Mouse (Mus musculus): Measurements from ENCODE around the gene Slc22a12. TPM values are rescaled to one million over a fixed set of nuclear protein-coding genes. Genes with fewer than 3 reads are reported as not detected.

Slc22a12 gene
- total and polyA plus RNA-seq, 3 experiments = not detected

DNA sequence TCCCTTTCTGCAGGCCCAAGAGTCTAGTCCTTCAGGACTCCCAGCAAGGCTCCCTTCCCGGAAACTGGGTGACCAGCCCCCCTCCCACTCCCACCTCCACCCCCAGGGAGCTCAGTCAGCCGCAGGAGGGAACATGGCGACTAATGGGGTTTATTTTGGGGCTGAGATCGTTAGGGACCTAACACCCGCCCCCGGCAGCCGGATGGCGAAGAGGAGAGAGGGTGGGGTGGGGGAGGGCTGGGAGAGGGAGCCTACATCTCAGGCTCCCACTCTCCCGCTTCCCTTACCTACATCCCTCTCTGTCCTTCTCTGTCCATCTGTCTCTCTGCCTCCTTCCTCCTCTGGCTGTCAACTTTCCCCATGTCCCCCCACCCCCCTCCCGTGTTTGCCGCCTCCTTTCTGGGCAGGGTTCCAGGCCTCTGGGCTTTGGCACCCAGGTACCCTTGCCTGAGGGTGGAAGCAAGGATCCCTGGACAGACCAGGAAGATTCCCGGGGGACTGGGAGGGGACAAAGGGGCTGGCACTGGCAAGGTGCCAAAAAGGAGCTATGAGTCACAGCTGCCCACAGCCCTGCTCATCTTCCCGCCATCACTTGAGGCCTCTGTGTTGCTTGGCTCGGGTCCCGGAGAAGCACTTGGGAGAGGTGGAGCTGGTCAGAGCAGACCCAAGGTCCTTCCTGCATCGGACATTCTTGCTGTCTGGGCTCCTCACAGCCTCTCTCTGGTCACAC, 38.7 kb downstream of the Slc22a12 start:
- no peak overlapping the region for H3K4me3 ChIP-seq (ENCODE audit: control insufficient read depth in 1 of 2, insufficient read depth in 1 of 2, low read depth in 2 of 2, low read length in 2 of 2)
- no peak overlapping the region for H3K9ac ChIP-seq (ENCODE audit: control insufficient read depth, low read depth, low read length, poor library complexity, severe bottlenecking)
- H3K36me3 ChIP-seq (ENCODE audit: control insufficient read depth in 1 of 2, insufficient read depth in 2 of 2, low read length in 2 of 2) = no peaks in the 10 kb centered on the region
- no peak for TF ChIP-seq MYB (IDR thresholded peaks at IDR 0.05; ENCODE audit: low read depth, low read length)
- TF ChIP-seq ELF1 (IDR thresholded peaks at IDR 0.05; ENCODE audit: low read depth, low read length) = no peak
- no peak for TF ChIP-seq MAX (IDR thresholded peaks at IDR 0.05; ENCODE audit: low read length)
- TF ChIP-seq TAL1 (IDR thresholded peaks at IDR 0.05; ENCODE audit: low read length) = no peak
- TF ChIP-seq MXI1 (IDR thresholded peaks at IDR 0.05; ENCODE audit: low read depth, low read length) = no peak
- TF ChIP-seq BHLHE40 (IDR thresholded peaks at IDR 0.05; ENCODE audit: borderline replicate concordance, low read depth, low read length) = no peak
- no peak for TF ChIP-seq UBTF (IDR thresholded peaks at IDR 0.05; ENCODE audit: borderline replicate concordance, insufficient read depth, low read depth, low read length)
- TF ChIP-seq E2F4 (IDR thresholded peaks at IDR 0.05; ENCODE audit: borderline replicate concordance, low read depth, low read length) = peak; percentile 61; the same call in 1 of the 2 replicates
- no peak for TF ChIP-seq ZKSCAN1 (IDR thresholded peaks at IDR 0.05; ENCODE audit: low read depth, low read length)
- no peak overlapping the region for H3K27ac ChIP-seq (ENCODE audit: control insufficient read depth, low read depth, low read length)
- no peaks in the 10 kb centered on the region for H3K79me2 ChIP-seq (ENCODE audit: control insufficient read depth, insufficient read depth, low read length, poor library complexity)
- peak; percentile 38 for DNase-seq (ENCODE audit: low read depth, low spot score)
- no peaks in the 10 kb centered on the region for H3K9me3 ChIP-seq (replicated peaks; ENCODE audit: insufficient read depth, low read length)
- no peaks in the 10 kb centered on the region for H3K27me3 ChIP-seq (ENCODE audit: control insufficient read depth in 1 of 2, insufficient read depth in 2 of 2, low read length in 2 of 2)
- H3K4me1 ChIP-seq (ENCODE audit: control insufficient read depth in 1 of 2, insufficient read depth in 2 of 2, low read length in 2 of 2) = no peaks in the 10 kb centered on the region; a peak in 1 of 4 replicates

DNA sequence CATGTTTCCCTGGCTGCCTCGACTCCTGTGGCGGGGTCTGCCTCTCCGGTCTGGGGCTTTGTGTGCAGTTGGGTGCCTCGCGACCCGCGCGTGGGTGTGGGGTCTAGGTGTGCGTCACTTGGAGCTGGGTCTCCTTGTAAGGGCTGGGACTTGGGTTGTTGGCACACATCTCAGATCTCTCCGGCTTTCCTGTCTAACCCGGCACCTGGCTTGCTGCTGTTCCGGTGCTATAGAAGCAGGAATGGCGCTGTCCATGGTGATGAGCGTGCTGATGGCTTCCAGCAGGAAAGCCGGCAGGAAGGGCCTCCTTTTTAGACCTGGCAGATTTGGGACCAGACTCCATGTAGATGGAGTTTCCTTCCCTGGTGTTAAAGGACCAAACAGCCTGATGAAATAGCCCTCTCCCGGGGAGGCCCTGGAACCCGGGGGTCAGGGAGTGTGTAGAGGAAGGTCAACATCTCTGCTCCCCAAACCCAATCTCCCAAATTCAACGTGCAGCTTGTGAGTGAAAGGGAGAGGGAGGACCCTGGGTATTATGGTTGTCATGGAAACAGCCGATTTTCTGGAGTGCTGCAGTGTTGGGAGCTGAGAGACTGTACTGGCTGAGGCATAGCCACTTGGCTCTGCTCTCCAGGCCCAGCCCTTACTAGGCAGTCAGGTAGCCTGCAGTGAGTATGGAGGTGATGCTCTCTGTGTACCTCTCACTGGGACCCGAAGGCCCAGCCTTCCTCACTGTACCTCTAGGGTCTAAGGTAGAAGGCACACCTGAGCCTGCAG, 40.1 kb downstream of the Slc22a12 start:
- TF ChIP-seq E2F4 (IDR thresholded peaks at IDR 0.05; ENCODE audit: borderline replicate concordance, low read depth, low read length) = no peak
- no peak for TF ChIP-seq POLR2AphosphoS2 (IDR thresholded peaks at IDR 0.05; ENCODE audit: low read length)
- no peak for TF ChIP-seq HCFC1 (IDR thresholded peaks at IDR 0.05; ENCODE audit: low read depth, low read length)
- Histone ChIP-seq H3K9ac (ENCODE audit: control insufficient read depth, low read depth, low read length, poor library complexity, severe bottlenecking) (no peak overlapping the region), H3K9me3 (replicated peaks; ENCODE audit: insufficient read depth, low read length) (no peaks in the 10 kb centered on the region), H3K4me3 (ENCODE audit: control insufficient read depth in 1 of 2, insufficient read depth in 1 of 2, low read depth in 2 of 2, low read length in 2 of 2) (no peak overlapping the region), H3K4me1 (ENCODE audit: control insufficient read depth in 1 of 2, insufficient read depth in 2 of 2, low read length in 2 of 2) (no peaks in the 10 kb centered on the region; a peak in 1 of 4 replicates), H3K79me2 (ENCODE audit: control insufficient read depth, insufficient read depth, low read length, poor library complexity) (no peaks in the 10 kb centered on the region), H3K27me3 (ENCODE audit: control insufficient read depth in 1 of 2, insufficient read depth in 2 of 2, low read length in 2 of 2) (no peaks in the 10 kb centered on the region), H3K36me3 (ENCODE audit: control insufficient read depth in 1 of 2, insufficient read depth in 2 of 2, low read length in 2 of 2) (no peaks in the 10 kb centered on the region), H3K27ac (ENCODE audit: control insufficient read depth, low read depth, low read length) (no peak overlapping the region)
- DNase-seq (ENCODE audit: low read depth, low spot score) = peak; percentile 27

DNA sequence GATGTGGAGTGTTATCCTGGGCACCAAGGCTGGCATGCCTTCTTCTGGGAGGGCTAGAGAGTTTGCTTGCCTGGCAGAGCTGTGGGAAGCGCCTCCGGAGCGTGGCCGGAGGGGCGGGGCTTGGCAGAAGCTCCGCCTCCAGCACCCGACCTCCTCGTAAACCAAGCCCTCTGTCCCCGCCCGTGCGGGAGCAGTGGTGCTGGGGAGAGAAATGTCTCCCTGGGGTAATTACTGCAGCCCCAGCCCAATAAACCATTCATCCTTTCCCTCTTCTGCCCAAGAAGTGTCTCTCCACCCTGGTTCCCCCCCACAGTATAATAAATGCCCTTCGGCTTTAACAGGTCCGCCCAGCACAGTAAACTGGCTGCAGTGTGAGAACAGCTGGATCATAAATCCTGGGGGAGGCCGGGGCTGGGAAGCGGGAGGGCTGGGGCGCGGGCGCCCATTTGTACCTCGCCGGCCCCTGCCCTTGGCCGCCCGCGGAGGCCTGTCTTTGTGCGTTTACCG, 40.7 kb downstream of the Slc22a12 start:
- no peaks in the 10 kb centered on the region for H3K27me3 ChIP-seq (ENCODE audit: control insufficient read depth in 1 of 2, insufficient read depth in 2 of 2, low read length in 2 of 2)
- peak; percentile 38 for DNase-seq (ENCODE audit: low read depth, low spot score)
- no peak overlapping the region for H3K27ac ChIP-seq (ENCODE audit: control insufficient read depth, low read depth, low read length)
- H3K9me3 ChIP-seq (replicated peaks; ENCODE audit: insufficient read depth, low read length) = no peaks in the 10 kb centered on the region
- H3K36me3 ChIP-seq (ENCODE audit: control insufficient read depth in 1 of 2, insufficient read depth in 2 of 2, low read length in 2 of 2) = no peaks in the 10 kb centered on the region
- H3K4me1 ChIP-seq (ENCODE audit: control insufficient read depth in 1 of 2, insufficient read depth in 2 of 2, low read length in 2 of 2) = no peaks in the 10 kb centered on the region; a peak in 1 of 4 replicates
- no peak overlapping the region for H3K4me3 ChIP-seq (ENCODE audit: control insufficient read depth in 1 of 2, insufficient read depth in 1 of 2, low read depth in 2 of 2, low read length in 2 of 2)
- no peak overlapping the region for H3K9ac ChIP-seq (ENCODE audit: control insufficient read depth, low read depth, low read length, poor library complexity, severe bottlenecking)
- H3K79me2 ChIP-seq (ENCODE audit: control insufficient read depth, insufficient read depth, low read length, poor library complexity) = no peaks in the 10 kb centered on the region
- TF ChIP-seq MAFK (IDR thresholded peaks at IDR 0.05; ENCODE audit: borderline replicate concordance, low read depth, low read length) = no peak
- no peak for TF ChIP-seq GABPA (IDR thresholded peaks at IDR 0.05; ENCODE audit: low read depth, low read length)
- TF ChIP-seq MYC (IDR thresholded peaks at IDR 0.05; ENCODE audit: low read depth, low read length) = no peak
